Mouse (Mus musculus) neutrophil, adult 5-6 weeks (primary cell): ENCODE measurements around the gene Rer1. TPM values are rescaled to one million over a fixed set of nuclear protein-coding genes. Genes with fewer than 3 reads are reported as not detected.

Experiments
- ATAC-seq: fragments of 151-379, 151-347 bp; 2 replicates; pipeline ENCODE4 v1.8.0; 2017; ENCODE audit warnings: mild to moderate bottlenecking, moderate TSS enrichment; ENCODE audit not compliant: insufficient number of reproducible peaks, poor library complexity, low FRiP score, severe bottlenecking; ENCODE audit errors: extremely low read depth
- total RNA-seq: library from RNA; stranded (forward); fragments of 200-1000 nt; gene quantifications from 2 replicates; pipeline ENCODE4 v1.2.3, GENCODE M21; 2017

Gene Rer1
- total RNA-seq, 1 experiment from 2014 or later = 82.5 TPM

DNA sequence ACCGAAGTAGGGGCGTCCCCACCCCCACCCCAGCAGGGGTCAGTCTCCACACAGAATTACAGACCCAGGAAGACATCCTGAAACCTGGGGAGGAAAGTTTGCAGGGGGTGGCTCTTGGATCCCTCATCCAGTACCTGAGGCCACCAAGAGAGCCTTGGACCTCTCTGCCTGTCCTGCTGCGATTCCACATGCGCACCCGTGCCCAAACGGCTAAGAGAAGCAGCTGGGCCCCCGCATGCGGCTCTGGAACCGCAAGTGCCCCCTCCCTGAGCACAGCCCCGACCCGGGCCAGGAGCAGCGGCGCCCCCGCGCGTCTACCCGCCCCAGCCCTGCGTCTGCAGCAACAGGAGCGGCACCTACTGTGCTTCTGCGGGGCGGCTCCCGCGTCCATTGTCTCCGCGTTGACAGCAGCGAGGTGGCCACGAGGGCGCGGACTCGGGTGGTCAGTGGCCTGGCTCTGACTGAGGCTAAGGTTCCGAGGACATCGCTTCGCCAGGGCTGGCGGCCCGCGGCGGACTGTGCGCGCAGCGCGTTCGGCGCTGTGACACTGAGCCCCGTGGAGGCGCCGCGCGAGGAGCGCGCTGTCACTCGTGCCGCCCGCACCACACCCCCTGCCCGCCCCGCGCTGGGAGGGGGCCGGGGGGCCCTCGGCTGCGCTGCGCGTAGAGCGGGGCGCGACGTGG is 43.4 kb downstream of the Rer1 start:
- no peak for ATAC-seq

DNA sequence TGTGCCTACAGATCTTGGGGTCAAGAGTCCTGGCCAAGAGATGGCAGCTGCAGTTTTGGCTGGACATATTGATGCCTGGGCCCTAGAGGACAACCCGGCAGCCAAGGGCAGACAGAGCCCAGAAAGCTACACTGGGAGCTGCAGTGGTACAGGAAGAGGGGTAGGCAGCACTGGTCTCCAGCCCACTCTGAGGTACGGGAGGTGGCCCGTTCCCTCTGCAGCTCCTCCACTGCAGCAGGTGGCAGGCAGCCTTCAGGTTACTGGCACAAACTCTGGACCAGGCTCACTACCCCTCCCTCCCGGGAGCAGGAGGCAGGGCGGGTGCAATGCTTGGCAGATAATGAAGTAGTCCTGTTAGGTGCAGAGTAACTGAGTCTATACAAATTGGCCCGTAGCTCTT is 45.5 kb downstream of the Rer1 start:
- ATAC-seq = no peak

- ATAC-seq = no peak
Measured at GRCm38 (mm10) chr4:155040197-155040596, 46.0 kb downstream of the Rer1 start.

- ATAC-seq = no peak
Measured at GRCm38 (mm10) chr4:155034787-155035186, 51.4 kb downstream of the Rer1 start.

GRCm38 (mm10) chr4:155034202-155034601 is 52.0 kb downstream of the Rer1 start:
- ATAC-seq = no peak

GRCm38 (mm10) chr4:155033115-155033514 is 53.1 kb downstream of the Rer1 start:
- no peak for ATAC-seq

DNA sequence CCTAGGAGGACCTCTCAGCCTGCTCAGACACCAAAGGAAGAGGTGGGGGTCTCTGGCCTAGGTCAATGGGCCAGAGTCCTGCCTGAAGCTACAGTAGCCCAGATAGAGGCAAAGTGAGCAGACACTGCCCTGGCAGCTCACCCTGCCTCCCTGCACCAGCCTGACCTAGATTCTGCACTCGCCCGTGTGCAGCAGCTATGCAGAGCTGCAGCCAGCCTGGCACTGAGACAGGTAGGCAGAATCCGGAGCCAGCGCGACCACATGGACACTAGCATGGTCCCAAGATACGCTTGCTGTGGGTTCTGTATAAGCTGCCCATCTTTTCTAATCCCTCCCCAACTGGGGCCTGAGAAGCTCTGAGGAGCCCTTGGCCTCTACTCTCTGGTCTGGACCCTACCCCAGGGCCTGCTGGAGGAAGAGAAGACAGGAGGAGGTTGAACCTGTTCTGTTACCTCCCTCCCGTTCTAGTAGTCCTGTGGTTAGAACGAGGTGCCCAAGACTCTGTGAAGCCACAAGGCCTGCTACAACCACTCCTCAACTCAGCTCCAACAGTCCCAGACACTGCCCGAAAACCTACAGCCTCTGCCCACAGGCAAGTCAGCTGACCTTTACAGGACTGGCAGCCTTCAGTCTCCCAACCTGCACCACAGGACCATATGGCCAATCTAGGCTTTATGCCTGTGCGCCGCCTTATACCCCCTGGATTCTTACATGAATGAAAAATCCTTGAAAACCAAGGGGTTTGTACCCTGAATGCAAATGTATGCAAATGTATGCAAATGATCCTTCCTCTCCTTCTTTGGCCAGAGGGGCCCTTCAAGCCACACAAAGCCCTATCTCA is 61.8 kb downstream of the Rer1 start:
- ATAC-seq = no peak

Other genes starting within 250 kb of the Rer1 start
- not detected in 2 replicates for gene Ttc34, start 248.9 kb downstream of the Rer1 start, total RNA-seq
- not detected in 2 replicates for gene Mmel1, start 216.8 kb downstream of the Rer1 start, total RNA-seq
- gene Fam213b, start 187.2 kb downstream of the Rer1 start, total RNA-seq = 3.4 and 4.4 TPM in 2 replicates
- 32.6 and 33.8 TPM in 2 replicates for gene Tnfrsf14, start 157.8 kb downstream of the Rer1 start, total RNA-seq
- gene Hes5, start 125.5 kb downstream of the Rer1 start, total RNA-seq = 0.35 and 1.8 TPM in 2 replicates
- gene Pank4, start 122.3 kb downstream of the Rer1 start, total RNA-seq = 41.4 and 44.8 TPM in 2 replicates
- 0.12 TPM in 1 of 2 replicates, not detected in the other for gene Plch2, start 29.6 kb downstream of the Rer1 start, total RNA-seq
- 14.3 and 17.1 TPM in 2 replicates for gene Pex10, start 19.4 kb downstream of the Rer1 start, total RNA-seq
- gene Morn1, start 195 bp upstream of the Rer1 start, total RNA-seq = 0.74 and 3.4 TPM in 2 replicates
- 25.9 and 27.7 TPM in 2 replicates for gene Ski, start 136.2 kb upstream of the Rer1 start, total RNA-seq
- 19.2 and 20.4 TPM in 2 replicates for gene Faap20, start 163.4 kb upstream of the Rer1 start, total RNA-seq